Mouse (Mus musculus) adrenal gland, adult (tissue): ENCODE results near the gene Gm45062.

Source experiments
- DNase-seq, 2 experiments: peaks; one replicate each; pipeline ENCODE4 v3.0.0; 2022 to 2023; ENCODE audit warnings: low spot score in 1 of 2; ENCODE audit not compliant: inconsistent age in 2 of 2

Gene Gm45062

DNA sequence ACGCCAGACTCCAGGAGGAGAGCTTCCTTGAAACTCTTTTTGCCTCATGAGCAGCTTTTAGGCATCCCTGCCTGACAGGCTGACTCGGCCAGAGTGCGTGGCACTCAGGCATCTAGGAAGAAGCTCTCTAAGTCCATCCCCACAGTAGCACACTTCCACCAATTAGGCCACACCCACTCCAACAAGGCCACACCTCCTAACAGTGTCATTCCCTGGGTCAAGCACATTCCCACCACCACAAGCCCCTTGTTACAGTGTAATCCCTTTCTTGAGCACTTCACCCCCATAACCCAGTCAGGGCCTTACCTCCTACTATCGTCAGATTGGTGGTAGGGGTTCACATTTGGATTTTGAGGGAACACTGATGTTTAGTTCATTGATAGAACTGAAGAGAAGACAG is 108.4 kb downstream of the Gm45062 start:
- no peak for DNase-seq

DNA sequence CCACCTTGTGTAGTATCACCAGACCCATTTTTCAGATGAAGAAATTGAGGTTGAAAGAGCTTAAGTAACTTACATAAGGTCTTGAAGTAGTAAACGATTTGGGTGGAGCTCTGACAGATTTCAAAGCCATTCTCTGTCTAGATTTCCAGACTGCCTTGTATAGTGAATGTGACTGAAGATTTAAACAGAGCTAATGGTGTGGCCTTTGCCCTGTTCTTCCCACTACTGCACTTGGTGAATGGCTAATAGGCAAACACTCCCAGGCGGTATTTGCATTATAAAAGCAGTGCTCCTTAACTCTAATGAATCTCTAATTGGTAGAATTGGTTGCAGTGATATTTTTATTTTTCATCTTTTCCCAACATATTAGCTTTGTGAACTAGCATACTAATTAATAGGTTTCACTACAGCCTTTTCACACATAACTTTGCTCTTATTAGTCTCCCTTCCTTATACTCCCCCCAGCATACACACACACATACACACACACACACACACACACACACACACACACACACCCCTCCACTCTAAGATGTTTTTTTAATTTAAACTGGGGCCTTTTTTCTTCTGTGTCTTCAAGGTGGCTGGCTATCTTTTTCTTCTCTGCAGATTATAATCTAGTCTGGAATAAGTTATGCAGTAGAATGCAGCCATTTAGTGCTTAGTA is 109.1 kb downstream of the Gm45062 start:
- DNase-seq: no peak

- no peak for DNase-seq
Measured at GRCm38 (mm10) chr6:8370624-8371023, 111.4 kb downstream of the Gm45062 start.

- DNase-seq: no peak
Measured at GRCm38 (mm10) chr6:8373051-8373450, 113.8 kb downstream of the Gm45062 start.

DNA sequence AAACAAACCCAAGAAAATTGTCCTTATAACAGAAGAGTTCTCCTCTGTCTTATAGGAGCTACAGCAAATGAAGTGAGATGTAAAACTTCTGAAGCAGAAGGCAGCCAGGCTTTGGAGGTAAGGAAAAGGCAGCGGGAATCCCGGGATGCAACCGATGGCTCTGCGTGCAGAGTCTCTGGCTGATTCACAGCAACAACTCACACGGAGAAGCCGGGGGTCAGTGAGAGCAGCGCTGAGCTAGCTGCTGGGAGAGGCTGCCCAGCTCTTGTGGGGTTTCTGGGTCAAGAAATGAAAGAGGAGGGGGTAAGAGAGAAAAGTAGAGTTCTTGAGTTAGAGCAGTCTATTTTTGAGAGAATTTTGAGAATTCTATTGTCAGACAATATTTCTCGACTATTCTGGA is 114.6 kb downstream of the Gm45062 start:
- DNase-seq: peak in 1 of 2 experiments; percentile 40

GRCm38 (mm10) chr6:8374290-8374689 is 115.0 kb downstream of the Gm45062 start:
- peak; percentile 15 to 36 for DNase-seq

GRCm38 (mm10) chr6:8374712-8375111 is 115.5 kb downstream of the Gm45062 start:
- DNase-seq: no peak

DNA sequence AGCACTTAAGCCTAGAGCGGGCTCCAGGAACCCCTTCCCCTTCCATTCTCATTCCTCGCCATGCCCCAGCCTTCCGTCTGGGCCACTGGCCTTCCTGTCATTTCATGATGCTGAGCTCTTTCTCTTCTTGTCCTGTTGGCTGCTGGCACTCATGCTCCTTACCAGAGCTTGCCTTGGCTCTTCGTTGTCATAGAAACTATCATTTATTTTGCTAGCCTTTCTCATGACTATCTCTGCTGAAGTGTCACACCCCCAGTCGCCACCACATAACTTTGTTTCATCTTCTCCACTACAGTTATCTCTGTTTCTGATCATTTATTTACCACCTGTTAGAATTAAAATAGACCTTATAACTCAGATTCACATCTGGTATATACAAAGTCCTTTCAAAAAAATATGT is 117.1 kb downstream of the Gm45062 start:
- no peak for DNase-seq

GRCm38 (mm10) chr6:8377667-8378066 is 118.4 kb downstream of the Gm45062 start:
- DNase-seq: no peak

DNA sequence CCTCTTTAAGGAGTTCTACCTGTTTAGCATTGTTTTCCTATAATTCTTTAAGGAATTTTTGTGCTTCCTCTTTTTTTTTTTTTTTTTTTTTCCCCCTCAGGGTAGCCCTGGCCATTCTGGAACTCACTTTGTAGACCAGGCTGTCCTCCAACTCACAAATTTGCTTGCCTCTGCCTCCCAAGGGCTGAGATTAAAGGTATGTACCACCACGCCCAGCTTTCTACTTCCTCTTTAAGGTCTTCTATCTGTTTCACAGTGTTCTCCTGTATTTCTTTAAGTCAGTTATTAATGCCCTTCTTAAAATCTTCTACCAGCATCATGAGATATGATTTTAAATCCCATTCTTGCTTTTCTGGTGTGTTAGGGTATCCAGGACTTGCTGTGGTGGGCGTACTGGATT is 130.1 kb downstream of the Gm45062 start:
- DNase-seq: no peak

- no peak for DNase-seq
Measured at GRCm38 (mm10) chr6:8390296-8390695, 131.0 kb downstream of the Gm45062 start.

DNA sequence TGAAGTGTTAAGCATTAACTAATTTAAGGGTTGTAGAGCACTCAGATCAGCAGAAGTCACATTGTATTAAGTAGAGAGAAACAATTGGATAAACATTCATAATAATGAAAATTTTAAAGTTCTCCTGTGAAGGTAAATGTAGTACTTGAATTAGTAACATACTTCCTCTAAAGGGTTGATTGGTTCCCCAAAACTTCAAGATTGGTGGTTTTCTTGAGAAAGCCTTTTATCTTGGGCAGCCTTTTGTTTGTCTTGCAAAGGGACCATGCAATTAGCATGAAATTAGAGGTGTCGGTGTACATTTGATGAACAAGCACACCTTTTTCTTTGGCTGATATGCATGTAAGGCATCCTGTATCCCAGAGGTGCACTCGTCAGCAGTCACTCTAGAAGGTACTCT is 131.7 kb downstream of the Gm45062 start:
- no peak for DNase-seq

DNA sequence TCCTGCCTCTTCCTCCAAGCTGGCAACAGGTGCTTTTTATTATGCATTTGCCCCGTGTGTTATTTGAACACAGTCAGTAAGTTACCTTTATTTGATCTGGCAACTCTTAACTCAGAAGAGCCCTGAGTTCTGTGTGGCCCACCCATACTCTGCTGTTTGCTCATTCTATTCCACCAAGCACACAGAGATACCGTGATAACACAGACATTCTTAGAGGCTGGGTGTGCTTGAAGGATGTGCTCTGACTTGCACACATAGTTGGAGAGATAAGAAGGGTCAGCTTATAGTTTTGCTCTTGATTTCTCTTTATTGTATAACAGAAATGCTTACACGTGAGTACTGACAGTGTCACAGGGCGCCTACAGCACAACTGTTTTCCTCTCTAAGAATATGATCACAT is 133.8 kb downstream of the Gm45062 start:
- no peak for DNase-seq

GRCm38 (mm10) chr6:8394044-8394443 is 134.8 kb downstream of the Gm45062 start:
- DNase-seq: no peak

DNA sequence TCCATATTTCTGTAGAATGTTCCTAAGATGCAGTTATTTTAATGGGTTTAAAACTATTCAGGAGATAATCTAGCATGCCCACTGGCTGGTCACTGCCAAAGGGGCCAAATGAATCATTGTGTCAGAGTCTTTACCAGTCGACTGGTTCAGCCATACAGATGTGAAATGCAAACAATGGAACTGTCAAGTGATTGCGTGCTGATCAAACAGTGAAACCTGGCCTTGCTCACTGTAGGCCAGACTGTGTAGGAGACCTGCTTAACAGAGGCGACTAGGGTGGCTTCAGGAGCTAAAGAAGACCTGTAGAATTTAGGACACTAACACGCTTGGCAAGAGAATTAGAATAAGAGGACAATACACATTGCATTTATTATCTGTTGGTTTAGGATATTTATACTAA is 135.8 kb downstream of the Gm45062 start:
- no peak for DNase-seq

- DNase-seq: no peak
Measured at GRCm38 (mm10) chr6:8397252-8397651, 138.0 kb downstream of the Gm45062 start.

DNA sequence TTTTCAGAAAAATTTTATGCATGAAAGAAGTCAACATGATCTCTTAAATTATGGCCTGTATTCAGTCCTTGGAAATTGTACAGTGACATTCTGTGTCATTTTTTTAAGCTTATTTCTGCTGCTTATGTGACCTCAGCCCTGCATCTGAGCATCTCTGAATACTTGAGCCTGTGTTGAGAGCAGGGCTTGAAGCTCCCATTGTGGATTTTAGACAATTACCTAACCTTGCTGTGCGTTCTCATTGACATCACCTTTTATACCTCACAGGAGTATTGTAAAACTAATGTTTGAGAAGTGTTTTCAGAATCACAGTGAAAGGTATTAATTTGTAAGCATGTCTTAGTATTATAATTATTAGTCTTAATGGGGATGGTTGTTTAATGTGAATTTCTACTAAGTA is 140.5 kb downstream of the Gm45062 start:
- DNase-seq: no peak

GRCm38 (mm10) chr6:8403127-8403526 is 143.9 kb downstream of the Gm45062 start:
- no peak for DNase-seq

DNA sequence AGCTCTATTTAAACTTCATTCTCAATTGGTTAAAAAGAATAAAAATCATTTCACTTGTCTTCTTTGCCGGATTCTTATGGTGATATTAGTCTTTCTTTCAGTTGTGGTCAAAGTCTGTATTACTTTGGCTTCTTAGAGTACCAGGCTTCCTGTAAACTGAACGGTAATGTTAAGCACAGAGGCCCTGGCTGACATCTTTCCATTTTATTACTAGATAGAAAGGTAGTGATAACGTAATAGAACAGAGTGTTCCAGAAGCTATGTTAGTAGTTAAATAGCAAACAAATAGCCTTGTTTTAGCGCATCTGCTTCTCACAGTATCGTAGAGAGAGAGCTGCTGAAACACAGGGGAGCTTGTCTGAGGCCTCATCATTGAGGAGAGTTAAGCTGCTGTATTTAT is 146.6 kb downstream of the Gm45062 start:
- no peak for DNase-seq

- DNase-seq: no peak
Measured at GRCm38 (mm10) chr6:8408332-8408731, 149.1 kb downstream of the Gm45062 start.

- no peak for DNase-seq
Measured at GRCm38 (mm10) chr6:8409865-8410264, 150.6 kb downstream of the Gm45062 start.

GRCm38 (mm10) chr6:8412845-8413598 is 153.8 kb downstream of the Gm45062 start:
- DNase-seq: no peak

DNA sequence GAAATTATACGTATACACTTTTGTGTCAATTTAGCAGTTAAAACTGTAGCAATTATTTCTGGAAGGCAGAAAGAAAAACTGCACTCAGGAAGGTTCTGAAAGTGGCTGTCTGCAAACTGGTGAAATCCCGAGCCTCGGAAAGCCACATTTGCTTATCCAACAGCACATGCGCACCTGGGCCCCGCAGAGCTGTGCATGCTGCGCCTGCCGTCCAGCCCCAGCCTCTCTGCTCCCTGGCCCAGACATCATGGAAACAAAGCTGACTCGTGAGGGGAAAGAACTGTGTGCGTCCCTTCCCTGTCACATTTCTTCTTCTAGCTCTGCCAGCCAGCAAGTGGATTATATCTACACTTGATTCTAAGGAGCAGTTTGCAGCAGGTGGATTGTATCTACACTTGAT is 154.8 kb downstream of the Gm45062 start:
- no peak for DNase-seq
